Mouse (Mus musculus) spleen, adult 2 months (tissue): Measurements from ENCODE around the gene Armh1.

Experiments
- CTCF ChIP-seq: fragments of 200-500 bp; IDR thresholded peaks from 2 replicates; pipeline ENCODE4 v1.5.1; 2011; ENCODE audit warnings: mild to moderate bottlenecking, inconsistent platforms; ENCODE audit not compliant: insufficient read depth, insufficient read length, insufficient replicate concordance; ENCODE audit errors: extremely low read depth
- POLR2A ChIP-seq: fragments of 200-500 bp; IDR thresholded peaks from 2 replicates; pipeline ENCODE4 v1.6.1; 2011; ENCODE audit warnings: low read depth, low read length, inconsistent platforms

- TF ChIP-seq CTCF (no peak), POLR2A (no peak)
Observed at GRCm38 (mm10) chr4:117221836-117222235, 30.1 kb downstream of the Armh1 start.
